Mouse (Mus musculus) bone marrow, adult 2 months (tissue): ENCODE measurements around the gene Ergic1. TPM values are rescaled to one million over a fixed set of nuclear protein-coding genes. Genes with fewer than 3 reads are reported as not detected.

Source experiments
- H3K27ac ChIP-seq: fragments of 200-500 bp; 2 replicates; pipeline ENCODE4 v1.5.1; 2012; ENCODE audit warnings: low read depth, mild to moderate bottlenecking, control low read depth, inconsistent platforms, low read length; ENCODE audit not compliant: control insufficient read depth, poor library complexity, insufficient read depth
- H3K4me1 ChIP-seq: fragments of 200-500 bp; 2 replicates; pipeline ENCODE4 v1.6.1; 2011; ENCODE audit warnings: low read length; ENCODE audit not compliant: control insufficient read depth, insufficient read depth
- H3K4me3 ChIP-seq: fragments of 200-500 bp; replicated peaks from 2 replicates; pipeline ENCODE3; 2011; ENCODE audit warnings: mild to moderate bottlenecking, low read depth, low read length, control low read depth; ENCODE audit not compliant: control insufficient read depth
- CTCF ChIP-seq: fragments of 200-500 bp; IDR thresholded peaks from 2 replicates; pipeline ENCODE4 v1.5.1; 2011; ENCODE audit warnings: low read length, control low read depth; ENCODE audit not compliant: control insufficient read depth, insufficient read depth
- POLR2A ChIP-seq: fragments of 200-500 bp; IDR thresholded peaks from 2 replicates; pipeline ENCODE4 v1.6.1; 2011; ENCODE audit warnings: low read depth, mild to moderate bottlenecking, control low read depth, low read length, borderline replicate concordance; ENCODE audit not compliant: control insufficient read depth
- WGBS: fragments of 180-500 bp; shearing (Covaris S2); methylation state at CpG from one replicate; pipeline ENCODE4 v1.1.7; 2018; 5-methylcytosine and 5-hydroxymethylcytosine counted together
- polyA plus RNA-seq: library from polyadenylated mRNA; stranded (reverse); fragments of >200 nt; gene quantifications from 2 replicates; pipeline ENCODE4 v1.2.4, GENCODE M21; 2011; ENCODE audit warnings: low replicate concordance; ENCODE audit not compliant: missing spikeins, insufficient read depth, insufficient read length

Ergic1 gene
- polyA plus RNA-seq, 1 experiment, result 23.4 TPM

GRCm38 (mm10) chr17:26574701-26575100, 13.4 kb downstream of the Ergic1 start:
- 83% methylated on average over 5 of the region's 5 CpGs for WGBS
- Histone ChIP-seq H3K4me3 (no peak overlapping the region), H3K27ac (no peak overlapping the region), H3K4me1 (peaks cover 3% of the 10 kb centered on the region; the same call in 1 of the 2 replicates)
- TF ChIP-seq CTCF (no peak), POLR2A (no peak)

- H3K4me1 ChIP-seq, result peaks cover 3% of the 10 kb centered on the region; the same call in 1 of the 2 replicates
- TF ChIP-seq CTCF, result no peak
- TF ChIP-seq POLR2A, result no peak
- no peak overlapping the region for H3K4me3 ChIP-seq
- WGBS, result 77% methylated on average over 12 of the region's 12 CpGs
- H3K27ac ChIP-seq, result no peak overlapping the region
Measured at GRCm38 (mm10) chr17:26575786-26576690, 14.7 kb downstream of the Ergic1 start.

GRCm38 (mm10) chr17:26576833-26577232, 15.5 kb downstream of the Ergic1 start:
- H3K4me3 ChIP-seq, result no peak overlapping the region
- 77% methylated on average over 7 of the region's 7 CpGs for WGBS
- TF ChIP-seq CTCF (no peak), POLR2A (no peak)
- peaks cover under 1% of the 10 kb centered on the region; the same call in 1 of the 2 replicates for H3K4me1 ChIP-seq
- no peak overlapping the region for H3K27ac ChIP-seq

GRCm38 (mm10) chr17:26577309-26577708, 16.0 kb downstream of the Ergic1 start:
- no peak overlapping the region for H3K4me3 ChIP-seq
- no peak for TF ChIP-seq CTCF
- no peak for TF ChIP-seq POLR2A
- no peak overlapping the region for H3K27ac ChIP-seq
- no peaks in the 10 kb centered on the region; the same call in 1 of the 2 replicates for H3K4me1 ChIP-seq
- 88% methylated on average over 11 of the region's 11 CpGs for WGBS

- Histone ChIP-seq H3K4me1 (no peaks in the 10 kb centered on the region), H3K27ac (no peak overlapping the region), H3K4me3 (no peak overlapping the region)
- WGBS, result 76% methylated on average over 7 of the region's 7 CpGs
- TF ChIP-seq CTCF (no peak), POLR2A (no peak)
Measured at GRCm38 (mm10) chr17:26578162-26578561, 16.9 kb downstream of the Ergic1 start.

GRCm38 (mm10) chr17:26578771-26579170, 17.5 kb downstream of the Ergic1 start:
- Histone ChIP-seq H3K4me3 (no peak overlapping the region), H3K4me1 (no peaks in the 10 kb centered on the region), H3K27ac (no peak overlapping the region)
- no peak for TF ChIP-seq POLR2A
- TF ChIP-seq CTCF, result no peak
- 82% methylated on average over 11 of the region's 11 CpGs for WGBS

- H3K4me1 ChIP-seq, result no peaks in the 10 kb centered on the region
- H3K4me3 ChIP-seq, result no peak overlapping the region
- H3K27ac ChIP-seq, result no peak overlapping the region
- no peak for TF ChIP-seq CTCF
- TF ChIP-seq POLR2A, result no peak
- 82% methylated on average over 6 of the region's 6 CpGs for WGBS
Measured at GRCm38 (mm10) chr17:26579396-26579795, 18.1 kb downstream of the Ergic1 start.

GRCm38 (mm10) chr17:26580873-26581401, 19.6 kb downstream of the Ergic1 start:
- 85% methylated on average over 3 of the region's 3 CpGs for WGBS
- Histone ChIP-seq H3K4me1 (no peaks in the 10 kb centered on the region), H3K27ac (no peak overlapping the region), H3K4me3 (no peak overlapping the region)
- TF ChIP-seq CTCF, result no peak
- no peak for TF ChIP-seq POLR2A
